In the genomic region with DNA sequence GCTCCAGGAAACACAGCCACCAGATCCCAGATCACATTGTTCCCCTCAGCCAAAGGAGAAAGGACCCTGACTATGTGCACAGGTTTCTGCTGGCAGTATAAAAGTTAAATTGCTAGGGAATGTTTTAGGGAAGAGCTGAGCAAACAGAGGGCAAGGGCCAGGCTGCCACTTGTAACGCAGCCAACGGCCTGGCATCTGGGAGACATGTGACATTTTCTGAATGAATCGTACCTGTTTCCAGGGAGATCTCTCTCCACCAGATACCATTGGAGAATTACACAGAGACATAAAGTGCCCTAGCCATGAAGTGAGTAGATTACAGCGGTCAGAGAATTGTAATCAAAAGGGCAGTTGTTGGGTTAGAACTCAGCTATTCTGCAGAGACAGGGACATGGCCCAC, we compare ENCODE assay signal across 21 mouse cellular contexts. TPM values are rescaled to one million over a fixed set of nuclear protein-coding genes. Genes with fewer than 3 reads are reported as not detected.
A peak's percentile ranks its signal among the peaks of the same experiment; 100 is the strongest.
DNase-seq lines count a peak whose midpoint lies in the region; ATAC-seq lines count a peak whose summit lies in the region.
"Had no signal": no experiment of that assay in that cellular context is flagged by ENCODE, and none has a peak within 500 bp of the region (broad histone marks: within the 10 kb centered on the region; RNA-seq: fewer than 3 reads in every experiment).

No protein-coding gene starts in this region.

- H3K27ac ChIP-seq in heart, embryonic 13.5 days (replicated peaks), result peak overlapping the region; percentile 61; the same call in 1 of the 2 replicates
- no peak overlapping the region for H3K27ac ChIP-seq in neural tube, embryonic 14.5 days (ENCODE audit: low read depth, low read length)
- H3K27ac ChIP-seq in neural tube, embryonic 15.5 days (replicated peaks), result no peak overlapping the region
- H3K27ac ChIP-seq: embryonic facial prominence, embryonic 15.5 days; forebrain, embryonic 10.5 days; hindbrain, embryonic 12.5 days; limb, embryonic 13.5 days; midbrain, embryonic 10.5 days had no signal

- intact Hi-C loops in left cerebral cortex, postnatal 14 days (cut with DNase I), result no loop called here

- no peak for DNase-seq in heart, adult 9 months (ENCODE audit: low spot score in 2 of 2)
- DNase-seq in kidney, postnatal 36 days, result peak; percentile 59 to 76
- no peak for DNase-seq in kidney, postnatal 4 days
- peak; percentile 64 for DNase-seq in lung, postnatal 36 days
- no peak for DNase-seq in left cerebral cortex, postnatal 14 days (ENCODE audit: low spot score in 2 of 2)
- DNase-seq: adrenal gland, postnatal 25 days; B cell, adult 2 months; cerebellum, adult 11 months; cerebellum, postnatal 10 days; forebrain, postnatal 0 days; kidney, adult 9 months; thymus, adult 18-20 months; thymus, postnatal 4 days had no signal

- H3K9ac ChIP-seq in heart, embryonic 13.5 days, result 0 out of 2 replicates have a peak overlapping the region, but pooled peaks have one; percentile 3
- H3K9ac ChIP-seq in neural tube, embryonic 14.5 days (replicated peaks; ENCODE audit: low read depth, low read length), result 0 out of 2 replicates have a peak overlapping the region, but pooled peaks have one; percentile 1
- no peak overlapping the region for H3K9ac ChIP-seq in neural tube, embryonic 15.5 days (replicated peaks)
- H3K9ac ChIP-seq: embryonic facial prominence, embryonic 15.5 days; forebrain, postnatal 0 days; hindbrain, embryonic 12.5 days; limb, embryonic 13.5 days had no signal

- H3K4me2 ChIP-seq in heart, embryonic 13.5 days, result no peak overlapping the region
- H3K4me2 ChIP-seq in neural tube, embryonic 14.5 days (ENCODE audit: low read depth, low read length), result no peak overlapping the region
- no peak overlapping the region for H3K4me2 ChIP-seq in neural tube, embryonic 15.5 days
- H3K4me2 ChIP-seq: embryonic facial prominence, embryonic 15.5 days; hindbrain, embryonic 12.5 days; limb, embryonic 13.5 days had no signal

- H3K4me3 ChIP-seq in heart, embryonic 13.5 days, result no peak overlapping the region
- no peak overlapping the region for H3K4me3 ChIP-seq in neural tube, embryonic 14.5 days (ENCODE audit: low read depth, low read length)
- H3K4me3 ChIP-seq in neural tube, embryonic 15.5 days (replicated peaks), result no peak overlapping the region
- H3K4me3 ChIP-seq: embryonic facial prominence, embryonic 15.5 days; forebrain, embryonic 10.5 days; hindbrain, embryonic 12.5 days; limb, embryonic 13.5 days; midbrain, embryonic 10.5 days had no signal

- H3K9me3 ChIP-seq in heart, embryonic 13.5 days, result no peaks in the 10 kb centered on the region
- H3K9me3 ChIP-seq in neural tube, embryonic 14.5 days (ENCODE audit: control insufficient read depth, low read length), result no peaks in the 10 kb centered on the region
- no peaks in the 10 kb centered on the region for H3K9me3 ChIP-seq in neural tube, embryonic 15.5 days (replicated peaks)
- H3K9me3 ChIP-seq: embryonic facial prominence, embryonic 15.5 days; forebrain, embryonic 10.5 days; hindbrain, embryonic 12.5 days; limb, embryonic 13.5 days; midbrain, embryonic 10.5 days had no signal

- peaks cover 19% of the 10 kb centered on the region for H3K36me3 ChIP-seq in heart, embryonic 13.5 days
- no peaks in the 10 kb centered on the region for H3K36me3 ChIP-seq in neural tube, embryonic 14.5 days (ENCODE audit: control insufficient read depth, insufficient read depth, low read length)
- H3K36me3 ChIP-seq in neural tube, embryonic 15.5 days, result no peaks in the 10 kb centered on the region
- H3K36me3 ChIP-seq: embryonic facial prominence, embryonic 15.5 days; forebrain, embryonic 10.5 days; hindbrain, embryonic 12.5 days; limb, embryonic 13.5 days; midbrain, embryonic 10.5 days had no signal

- H3K27me3 ChIP-seq in heart, embryonic 13.5 days (replicated peaks), result no peaks in the 10 kb centered on the region
- no peaks in the 10 kb centered on the region for H3K27me3 ChIP-seq in neural tube, embryonic 14.5 days (ENCODE audit: control insufficient read depth, insufficient read depth, low read length)
- H3K27me3 ChIP-seq in neural tube, embryonic 15.5 days (replicated peaks), result no peaks in the 10 kb centered on the region
- H3K27me3 ChIP-seq: embryonic facial prominence, embryonic 15.5 days; hindbrain, embryonic 12.5 days; limb, embryonic 13.5 days had no signal

- WGBS in heart, embryonic 13.5 days, result 75% methylated on average over 4 of the region's 4 CpGs
- WGBS in neural tube, embryonic 14.5 days, result 81% methylated on average over 4 of the region's 4 CpGs
- 84% methylated on average over 4 of the region's 4 CpGs for WGBS in neural tube, embryonic 15.5 days

- peaks cover 49% of the 10 kb centered on the region for H3K4me1 ChIP-seq in heart, embryonic 13.5 days
- H3K4me1 ChIP-seq in neural tube, embryonic 14.5 days (ENCODE audit: control insufficient read depth, insufficient read depth, low read length), result no peaks in the 10 kb centered on the region
- H3K4me1 ChIP-seq in neural tube, embryonic 15.5 days, result no peaks in the 10 kb centered on the region

- no peak for ATAC-seq in heart, embryonic 13.5 days (ENCODE audit: extremely low read depth, insufficient number of reproducible peaks, low FRiP score, low TSS enrichment)
- no peak for ATAC-seq in neural tube, embryonic 14.5 days (ENCODE audit: low read depth)
- ATAC-seq in neural tube, embryonic 15.5 days (ENCODE audit: low FRiP score), result no peak
- ATAC-seq: forebrain, postnatal 0 days had no signal

RNA-seq across cellular contexts. Expression of a gene that starts 6.4 kb away (rescaled TPM):
- polyA plus RNA-seq in heart, embryonic 13.5 days (2015; fragmentation: Nextera tagmentation; extraction: Ambion mirVana), result 88.4 and 104 TPM in 2 replicates
- 115 and 145 TPM in 2 replicates for polyA plus RNA-seq in neural tube, embryonic 14.5 days (2014; fragmentation: Nextera tagmentation; extraction: Ambion mirVana)
- polyA plus RNA-seq in neural tube, embryonic 15.5 days (2015; fragmentation: Nextera tagmentation; extraction: Ambion mirVana), result 145 and 147 TPM in 2 replicates
- total RNA-seq in left cerebral cortex, postnatal 14 days (2021), result 10 to 100 TPM; 70.4 to 73.7 TPM

RNA-seq across cellular contexts. Expression of a gene that starts 7.1 kb away (rescaled TPM):
- 42.7 and 53.4 TPM in 2 replicates for polyA plus RNA-seq in heart, embryonic 13.5 days (2015; fragmentation: Nextera tagmentation; extraction: Ambion mirVana)
- 3.1 and 28.2 TPM in 2 replicates for polyA plus RNA-seq in neural tube, embryonic 14.5 days (2014; fragmentation: Nextera tagmentation; extraction: Ambion mirVana)
- 20.4 and 25.7 TPM in 2 replicates for polyA plus RNA-seq in neural tube, embryonic 15.5 days (2015; fragmentation: Nextera tagmentation; extraction: Ambion mirVana)
- total RNA-seq in left cerebral cortex, postnatal 14 days (2021), result 1 to 10 TPM; 4.2 to 7.1 TPM

RNA-seq across cellular contexts. Expression of a gene that starts 17.3 kb away (rescaled TPM):
- polyA plus RNA-seq in heart, embryonic 13.5 days (2015; fragmentation: Nextera tagmentation; extraction: Ambion mirVana), result 127 and 150 TPM in 2 replicates
- 7.9 and 19.8 TPM in 2 replicates for polyA plus RNA-seq in neural tube, embryonic 14.5 days (2014; fragmentation: Nextera tagmentation; extraction: Ambion mirVana)
- 19.1 and 52.7 TPM in 2 replicates for polyA plus RNA-seq in neural tube, embryonic 15.5 days (2015; fragmentation: Nextera tagmentation; extraction: Ambion mirVana)
- total RNA-seq in left cerebral cortex, postnatal 14 days (2021), result 10 to 100 TPM in 1 of 2 experiments, 1 to 10 TPM in 1; 9.6 to 11.0 TPM

RNA-seq across cellular contexts. Expression of a gene that starts 17.9 kb away (rescaled TPM):
- 13.4 and 15.1 TPM in 2 replicates for polyA plus RNA-seq in heart, embryonic 13.5 days (2015; fragmentation: Nextera tagmentation; extraction: Ambion mirVana)
- polyA plus RNA-seq in neural tube, embryonic 14.5 days (2014; fragmentation: Nextera tagmentation; extraction: Ambion mirVana), result 15.4 and 28.7 TPM in 2 replicates
- polyA plus RNA-seq in neural tube, embryonic 15.5 days (2015; fragmentation: Nextera tagmentation; extraction: Ambion mirVana), result 21.2 and 21.5 TPM in 2 replicates
- total RNA-seq in left cerebral cortex, postnatal 14 days (2021), result 10 to 100 TPM; 10.4 to 11.8 TPM

RNA-seq across cellular contexts. Expression of a gene that starts 26.1 kb away (rescaled TPM):
- 16.8 and 17.9 TPM in 2 replicates for polyA plus RNA-seq in heart, embryonic 13.5 days (2015; fragmentation: Nextera tagmentation; extraction: Ambion mirVana)
- 15.8 and 15.9 TPM in 2 replicates for polyA plus RNA-seq in neural tube, embryonic 14.5 days (2014; fragmentation: Nextera tagmentation; extraction: Ambion mirVana)
- 15.4 and 19.2 TPM in 2 replicates for polyA plus RNA-seq in neural tube, embryonic 15.5 days (2015; fragmentation: Nextera tagmentation; extraction: Ambion mirVana)
- total RNA-seq in left cerebral cortex, postnatal 14 days (2021), result 10 to 100 TPM; 13.2 to 15.4 TPM

Comparison
In these comparisons a context has a peak if more than half of its experiments do, and no peak if none do; other contexts are left out.
1. DNase-seq: peak in kidney, postnatal 36 days (2 of 2) and lung, postnatal 36 days (single experiment); none in heart, adult 9 months (0 of 2), kidney, postnatal 4 days (0 of 2) and left cerebral cortex, postnatal 14 days (0 of 2).